Mouse (Mus musculus) lung, embryonic 15.5 days (tissue): ENCODE data around the gene Gm5580. TPM values are rescaled to one million over a fixed set of nuclear protein-coding genes. Genes with fewer than 3 reads are reported as not detected.
"Not testable (repeated sequence)": the region's sequence is repeated elsewhere in the genome, so short reads cannot be mapped to it uniquely, and the experiment has no call there.

Experiments
- ATAC-seq: fragments of 200-750 bp; cut with Nextera tagmentation; 2 replicates; pipeline ENCODE4 v1.8.0; 2017; ENCODE audit warnings: moderate number of reproducible peaks, borderline replicate concordance; ENCODE audit not compliant: low FRiP score, low TSS enrichment; ENCODE audit errors: extremely low read depth
- H3K27ac ChIP-seq: fragments of 300-500 bp; sonication (generic); 2 replicates; pipeline ENCODE4 v1.5.1; 2015; ENCODE audit warnings: moderate library complexity, mild to moderate bottlenecking, inconsistent platforms
- H3K27me3 ChIP-seq: fragments of 300-500 bp; sonication (generic); 2 replicates; pipeline ENCODE4 v1.6.1; 2015; ENCODE audit warnings: inconsistent platforms
- H3K36me3 ChIP-seq: fragments of 300-500 bp; sonication (generic); 2 replicates; pipeline ENCODE4 v1.6.1; 2015; ENCODE audit warnings: inconsistent platforms
- H3K4me1 ChIP-seq: fragments of 300-500 bp; sonication (generic); 2 replicates; pipeline ENCODE4 v1.6.1; 2015; ENCODE audit warnings: inconsistent platforms
- H3K4me2 ChIP-seq: fragments of 300-500 bp; sonication (generic); 2 replicates; pipeline ENCODE4 v1.6.1; 2015; ENCODE audit warnings: inconsistent platforms, mild to moderate bottlenecking, moderate library complexity
- H3K4me3 ChIP-seq: fragments of 300-500 bp; sonication (generic); 2 replicates; pipeline ENCODE4 v1.5.1; 2015; ENCODE audit warnings: mild to moderate bottlenecking, inconsistent platforms
- H3K9ac ChIP-seq: fragments of 300-500 bp; sonication (generic); 2 replicates; pipeline ENCODE4 v1.6.1; 2015; ENCODE audit warnings: inconsistent platforms
- H3K9me3 ChIP-seq: fragments of 300-500 bp; sonication (generic); 2 replicates; pipeline ENCODE4 v1.6.1; 2016; ENCODE audit warnings: inconsistent platforms
- WGBS: fragments of 180-500 bp; shearing (Covaris S2); methylation state at CpG from one replicate; pipeline ENCODE4 v1.1.7; 2015; 5-methylcytosine and 5-hydroxymethylcytosine counted together
- polyA plus RNA-seq: library from polyadenylated mRNA; unstranded; fragments of >200 nt; fragmentation: Nextera tagmentation; extraction: Ambion mirVana; gene quantifications from 2 replicates; pipeline ENCODE4 v1.2.1, GENCODE M21; 2015

Gm5580 gene
- polyA plus RNA-seq: 0.36 and 0.78 TPM in 2 replicates

GRCm38 (mm10) chr6:116550841-116551240, at the start of gene Gm5580:
Gene Gm5580 (plus strand): TSS chr6:116551141.
- WGBS: 92% methylated on average over 11 of the region's 11 CpGs
- not testable (repeated sequence) for H3K4me1 ChIP-seq, H3K27me3 ChIP-seq, H3K36me3 ChIP-seq, H3K4me2 ChIP-seq, H3K4me3 ChIP-seq, ATAC-seq, H3K9ac ChIP-seq, H3K27ac ChIP-seq, H3K9me3 ChIP-seq

GRCm38 (mm10) chr6:116506302-116507003, 44.5 kb upstream of the Gm5580 start, which contains the start of gene Olfr212:
Gene Olfr212 (plus strand): TSS chr6:116506516.
- H3K4me2 ChIP-seq, H3K4me1 ChIP-seq, H3K9me3 ChIP-seq, H3K27ac ChIP-seq, H3K9ac ChIP-seq, ATAC-seq, H3K36me3 ChIP-seq, H3K4me3 ChIP-seq, H3K27me3 ChIP-seq: not testable (repeated sequence)
- 90% methylated on average over 20 of the region's 20 CpGs for WGBS

- no peak for ATAC-seq
- Histone ChIP-seq H3K9ac (no peak overlapping the region), H3K27ac (no peak overlapping the region), H3K27me3 (no peaks in the 10 kb centered on the region), H3K9me3 (no peaks in the 10 kb centered on the region), H3K4me1 (no peaks in the 10 kb centered on the region), H3K4me2 (no peak overlapping the region), H3K36me3 (no peaks in the 10 kb centered on the region), H3K4me3 (no peak overlapping the region)
These were observed 36.1 kb upstream of the Gm5580 start for GRCm38 (mm10) chr6:116514832-116515231.

- 63% methylated on average over 1 of the region's 1 CpGs for whole genome bisulfite sequencing
- H3K9ac ChIP-seq: no peak within 1 kb of the TSS
- H3K36me3 ChIP-seq: no peaks in the 10 kb centered on the region
- H3K4me2 ChIP-seq: no peak within 1 kb of the TSS
- no peaks in the 10 kb centered on the region for H3K9me3 ChIP-seq
- no peaks in the 10 kb centered on the region for H3K27me3 ChIP-seq
- no peaks in the 10 kb centered on the region for H3K4me1 ChIP-seq
- no peak within 1 kb of the TSS for H3K4me3 ChIP-seq
- no peak for ATAC-seq
- no peak within 1 kb of the TSS for H3K27ac ChIP-seq
These were observed 12.8 kb upstream of the Gm5580 start, which contains the start of gene Olfr213 for GRCm38 (mm10) chr6:116538156-116538555. Gene Olfr213 (plus strand): TSS chr6:116538456.

- Histone ChIP-seq H3K4me3 (no peak overlapping the region), H3K27ac (no peak overlapping the region), H3K9me3 (no peaks in the 10 kb centered on the region), H3K9ac (no peak overlapping the region), H3K27me3 (no peaks in the 10 kb centered on the region), H3K4me2 (no peak overlapping the region), H3K36me3 (no peaks in the 10 kb centered on the region), H3K4me1 (no peaks in the 10 kb centered on the region)
- ATAC-seq: no peak
- 79% methylated on average over 2 of the region's 2 CpGs for WGBS
These were observed 8.4 kb upstream of the Gm5580 start for GRCm38 (mm10) chr6:116542500-116542899.

GRCm38 (mm10) chr6:116553935-116554334, 3.0 kb downstream of the Gm5580 start, which contains the start of gene Olfr214:
Gene Olfr214 (plus strand): TSS chr6:116554235.
- H3K4me1 ChIP-seq: no peaks in the 10 kb centered on the region
- H3K27me3 ChIP-seq: no peaks in the 10 kb centered on the region
- no peak within 1 kb of the TSS for H3K27ac ChIP-seq
- H3K4me2 ChIP-seq: no peak within 1 kb of the TSS
- 72% methylated on average over 1 of the region's 1 CpGs for WGBS
- no peaks in the 10 kb centered on the region for H3K36me3 ChIP-seq
- no peak for ATAC-seq
- H3K4me3 ChIP-seq: no peak within 1 kb of the TSS
- H3K9ac ChIP-seq: no peak within 1 kb of the TSS
- H3K9me3 ChIP-seq: no peaks in the 10 kb centered on the region

GRCm38 (mm10) chr6:116554952-116555351, 4.0 kb downstream of the Gm5580 start:
- Histone ChIP-seq H3K4me3 (no peak overlapping the region), H3K27ac (no peak overlapping the region), H3K9ac (no peak overlapping the region), H3K4me2 (no peak overlapping the region), H3K9me3 (no peaks in the 10 kb centered on the region), H3K36me3 (no peaks in the 10 kb centered on the region), H3K27me3 (no peaks in the 10 kb centered on the region), H3K4me1 (no peaks in the 10 kb centered on the region)
- no peak for ATAC-seq
- WGBS: 50% methylated on average over 3 of the region's 3 CpGs

- ATAC-seq: no peak
- Histone ChIP-seq H3K36me3 (no peaks in the 10 kb centered on the region), H3K9me3 (no peaks in the 10 kb centered on the region), H3K27me3 (no peaks in the 10 kb centered on the region), H3K27ac (no peak overlapping the region), H3K4me3 (no peak overlapping the region), H3K4me2 (no peak overlapping the region), H3K9ac (no peak overlapping the region), H3K4me1 (no peaks in the 10 kb centered on the region)
- 26% methylated on average over 3 of the region's 3 CpGs for WGBS
These were observed 18.9 kb downstream of the Gm5580 start for GRCm38 (mm10) chr6:116569834-116570233.

GRCm38 (mm10) chr6:116584095-116584494, 33.2 kb downstream of the Gm5580 start, which contains the start of gene Olfr215:
Gene Olfr215 (minus strand): TSS chr6:116584195.
- ATAC-seq: no peak
- H3K27ac ChIP-seq: no peak within 1 kb of the TSS
- no peak within 1 kb of the TSS for H3K9ac ChIP-seq
- H3K4me3 ChIP-seq: no peak within 1 kb of the TSS
- WGBS: 70% methylated on average over 4 of the region's 4 CpGs
- no peaks in the 10 kb centered on the region for H3K4me1 ChIP-seq
- no peaks in the 10 kb centered on the region for H3K9me3 ChIP-seq
- H3K4me2 ChIP-seq: no peak within 1 kb of the TSS
- H3K36me3 ChIP-seq: no peaks in the 10 kb centered on the region
- H3K27me3 ChIP-seq: no peaks in the 10 kb centered on the region

- not testable (repeated sequence) for H3K27me3 ChIP-seq, H3K27ac ChIP-seq, H3K4me3 ChIP-seq, H3K4me1 ChIP-seq, H3K9ac ChIP-seq, H3K36me3 ChIP-seq, ATAC-seq, H3K4me2 ChIP-seq, H3K9me3 ChIP-seq
These were observed 50.0 kb downstream of the Gm5580 start for GRCm38 (mm10) chr6:116600969-116601368.
